Mouse (Mus musculus) granulocyte monocyte progenitor cell, adult 5-6 weeks (primary cell): ENCODE data around the gene Prkcd. TPM values are rescaled to one million over a fixed set of nuclear protein-coding genes. Genes with fewer than 3 reads are reported as not detected.
A peak's percentile ranks its signal among the peaks of the same experiment; 100 is the strongest.

Source experiments
- ATAC-seq: replicated peaks from 2 replicates; pipeline ENCODE4 v1.8.0; 2016; ENCODE audit warnings: mild to moderate bottlenecking, moderate TSS enrichment, inconsistent platforms; ENCODE audit not compliant: poor library complexity, severe bottlenecking
- total RNA-seq, 2 experiments: library from RNA; stranded (forward) in 1 of 2; stranded (reverse) in 1 of 2; fragments of 200-712, 200-1000 nt in 1 of 2; fragments of >200 nt in 1 of 2; fragmentation: Nextera tagmentation in 1 of 2; gene quantifications; 2 replicates each; pipeline ENCODE4 v1.2.3; 2014 to 2017

The Prkcd gene
- 158 and 179 TPM in 2 replicates for total RNA-seq (2014; fragmentation: Nextera tagmentation)
- 113 and 117 TPM in 2 replicates for total RNA-seq (2017)

GRCm38 (mm10) chr14:30625856-30626726, at the start of gene Prkcd:
Gene Prkcd, minus strand, starts transcription at chr14:30626210.
- peak; percentile 46 for ATAC-seq

- ATAC-seq: no peak; the same call in 1 of the 2 replicates
Observed at GRCm38 (mm10) chr14:30674947-30675346, 48.9 kb upstream of the Prkcd start.

GRCm38 (mm10) chr14:30671986-30672312, 45.9 kb upstream of the Prkcd start:
- peak; percentile 95 for ATAC-seq

- 0 out of 2 replicates have a peak, but pooled peaks have one; percentile 23 for ATAC-seq
Observed at GRCm38 (mm10) chr14:30671095-30671985, 45.3 kb upstream of the Prkcd start.

- no peak for ATAC-seq
Observed at GRCm38 (mm10) chr14:30670161-30670560, 44.2 kb upstream of the Prkcd start.

- ATAC-seq: no peak
Observed at GRCm38 (mm10) chr14:30666604-30667003, 40.6 kb upstream of the Prkcd start.

GRCm38 (mm10) chr14:30666061-30666460, 40.1 kb upstream of the Prkcd start:
- ATAC-seq: no peak

GRCm38 (mm10) chr14:30655531-30655930, 29.5 kb upstream of the Prkcd start:
- ATAC-seq: peak; percentile 54

- no peak for ATAC-seq
Observed at GRCm38 (mm10) chr14:30654691-30655228, 28.8 kb upstream of the Prkcd start.

GRCm38 (mm10) chr14:30653943-30654659, 28.1 kb upstream of the Prkcd start, which contains the start of gene Rft1:
Gene Rft1, plus strand, starts transcription at chr14:30654360.
- ATAC-seq: peak; percentile 84

GRCm38 (mm10) chr14:30650969-30651368, 25.0 kb upstream of the Prkcd start:
- peak; percentile 61 for ATAC-seq

GRCm38 (mm10) chr14:30649745-30650144, 23.7 kb upstream of the Prkcd start:
- ATAC-seq: no peak

GRCm38 (mm10) chr14:30648478-30648877, 22.5 kb upstream of the Prkcd start:
- ATAC-seq: peak; percentile 56

- ATAC-seq: no peak
Observed at GRCm38 (mm10) chr14:30646486-30646885, 20.5 kb upstream of the Prkcd start.

GRCm38 (mm10) chr14:30645066-30645465, 19.1 kb upstream of the Prkcd start:
- ATAC-seq: no peak

- ATAC-seq: no peak
Observed at GRCm38 (mm10) chr14:30644026-30644425, 18.0 kb upstream of the Prkcd start.

- ATAC-seq: peak; percentile 95
Observed at GRCm38 (mm10) chr14:30641748-30642147, 15.7 kb upstream of the Prkcd start.

- ATAC-seq: no peak
Observed at GRCm38 (mm10) chr14:30638686-30639085, 12.7 kb upstream of the Prkcd start.

- no peak for ATAC-seq
Observed at GRCm38 (mm10) chr14:30638009-30638408, 12.0 kb upstream of the Prkcd start.

GRCm38 (mm10) chr14:30637087-30637486, 11.1 kb upstream of the Prkcd start:
- ATAC-seq: no peak
